Mouse (Mus musculus): ENCODE data around the gene Got2. TPM values are rescaled to one million over a fixed set of nuclear protein-coding genes. Genes with fewer than 3 reads are reported as not detected.
A peak's percentile ranks its signal among the peaks of the same experiment; 100 is the strongest.
"Not testable (repeated sequence)": the region's sequence is repeated elsewhere in the genome, so short reads cannot be mapped to it uniquely, and the experiment has no call there.

Gene Got2
- polyA plus RNA-seq, 1 experiment from 2014 or later, result 165 TPM

DNA sequence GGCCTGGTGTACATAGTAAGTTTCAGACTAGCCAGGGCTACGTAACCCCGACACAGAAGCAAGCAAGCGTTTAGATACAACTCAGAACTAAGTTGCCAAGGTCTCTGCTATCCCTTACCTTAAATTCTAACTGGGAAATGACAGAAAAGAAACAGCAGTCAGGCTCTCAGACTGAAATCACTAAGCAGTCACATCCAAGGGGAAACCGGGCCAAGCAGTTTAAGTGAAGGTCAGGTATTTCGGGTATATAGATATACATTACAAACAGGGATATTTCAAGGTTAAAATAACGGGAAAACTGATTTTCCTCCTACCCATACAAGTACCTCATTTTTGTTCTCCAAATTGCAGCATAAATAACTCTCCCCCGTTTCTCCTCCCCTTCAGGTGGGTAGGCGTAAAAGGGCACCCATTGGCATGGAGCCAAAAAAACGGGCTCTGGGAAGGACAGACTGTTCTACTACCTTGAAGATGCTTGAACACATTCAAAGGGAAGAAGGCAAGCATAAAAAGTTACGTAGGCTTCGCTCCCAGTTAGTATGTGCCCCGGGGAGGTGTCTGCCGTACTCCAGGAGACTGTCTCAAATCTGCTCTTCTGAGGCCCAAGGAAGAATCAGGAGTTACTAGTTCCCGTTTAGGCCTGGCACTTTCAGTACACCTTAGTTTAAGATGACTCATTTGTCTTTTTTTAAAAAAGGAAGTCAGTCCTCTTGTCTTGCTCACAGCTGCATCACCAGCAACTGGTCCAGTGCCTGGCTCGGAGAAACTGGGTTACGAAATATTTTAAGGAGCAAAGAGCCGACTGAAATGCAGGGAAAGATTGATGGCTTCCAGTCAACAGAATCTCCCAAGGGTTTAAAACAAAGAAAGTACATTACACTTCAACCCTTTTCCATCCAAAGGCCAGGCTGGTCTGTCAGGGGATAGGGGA, 1.4 kb downstream of the Got2 start:
- peaks cover 25% of the 10 kb centered on the region for H3K4me1 ChIP-seq (replicated peaks)
- no peaks in the 10 kb centered on the region for H3K36me3 ChIP-seq
- H3K4me3 ChIP-seq (replicated peaks), result peak overlapping the region; percentile 97
- no peaks in the 10 kb centered on the region for H3K27me3 ChIP-seq
- peak overlapping the region; percentile 90 for H3K9ac ChIP-seq (replicated peaks)
- peak overlapping the region; percentile 72 for H3K4me2 ChIP-seq (replicated peaks)
- 80% methylated on average over 17 of the region's 17 CpGs for WGBS
- no peaks in the 10 kb centered on the region for H3K9me3 ChIP-seq
- peak; percentile 0; the same call in 1 of the 2 replicates for ATAC-seq
- H3K27ac ChIP-seq, result peak overlapping the region; percentile 80; the same call in 1 of the 2 replicates

DNA sequence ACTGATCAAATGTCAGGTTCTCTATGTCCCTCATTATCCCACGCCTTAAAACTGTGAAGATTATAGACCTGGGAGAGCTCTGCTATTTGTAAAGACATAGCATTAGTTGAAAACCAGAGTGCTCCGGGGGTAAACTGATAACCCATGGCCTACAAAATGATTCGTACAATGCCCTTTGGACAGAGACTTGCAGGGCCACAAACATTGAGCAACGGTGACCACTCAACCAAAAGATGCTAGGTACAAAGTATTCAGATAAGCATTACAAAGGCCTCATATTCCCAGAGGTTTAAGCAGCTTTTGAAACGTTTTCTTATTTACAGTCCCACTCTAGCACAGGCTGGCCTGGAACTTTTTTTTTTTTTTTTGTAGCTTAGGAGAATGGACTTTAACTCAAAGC, 2.4 kb downstream of the Got2 start:
- ATAC-seq, result no peak
- H3K27me3 ChIP-seq, result no peaks in the 10 kb centered on the region
- no peak overlapping the region for H3K9ac ChIP-seq (replicated peaks)
- no peak overlapping the region for H3K27ac ChIP-seq
- WGBS, result 73% methylated on average over 5 of the region's 5 CpGs
- H3K4me3 ChIP-seq (replicated peaks), result no peak overlapping the region; the same call in 1 of the 2 replicates
- no peaks in the 10 kb centered on the region for H3K9me3 ChIP-seq
- peaks cover 25% of the 10 kb centered on the region for H3K4me1 ChIP-seq (replicated peaks)
- no peaks in the 10 kb centered on the region for H3K36me3 ChIP-seq
- peak overlapping the region; percentile 72; the same call in 1 of the 2 replicates for H3K4me2 ChIP-seq (replicated peaks)

DNA sequence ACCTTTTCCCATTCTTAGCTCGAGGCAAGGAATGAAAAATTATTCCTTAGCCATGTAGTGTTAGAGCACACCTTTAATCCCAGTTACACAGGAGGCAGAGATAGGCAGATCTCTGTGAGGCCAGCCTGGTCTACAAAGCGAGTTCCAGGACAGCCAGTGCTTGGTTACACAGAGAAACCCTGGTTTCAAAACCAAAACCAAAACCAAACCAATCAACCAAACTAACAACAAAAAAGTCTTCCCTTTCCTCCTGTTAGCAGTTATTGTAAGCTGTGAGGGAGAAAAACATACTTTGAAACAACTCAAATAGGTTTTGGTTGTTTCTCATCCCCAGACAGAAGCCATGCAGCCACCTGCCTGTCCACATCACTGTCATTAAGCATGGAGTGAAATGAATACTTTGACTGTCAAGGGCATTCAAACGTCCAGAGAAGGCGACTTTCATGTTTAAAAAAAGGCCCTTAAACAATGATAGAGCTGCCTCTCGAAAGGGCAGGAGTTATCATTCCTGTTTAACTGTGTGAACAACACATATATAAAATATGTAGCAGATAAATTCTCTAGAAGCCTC, 3.0 kb downstream of the Got2 start:
- WGBS, result 74% methylated on average over 5 of the region's 5 CpGs
- no peak overlapping the region for H3K4me3 ChIP-seq (replicated peaks)
- no peaks in the 10 kb centered on the region for H3K9me3 ChIP-seq
- no peaks in the 10 kb centered on the region for H3K36me3 ChIP-seq
- H3K4me1 ChIP-seq (replicated peaks), result peaks cover 25% of the 10 kb centered on the region
- no peaks in the 10 kb centered on the region for H3K27me3 ChIP-seq
- no peak for ATAC-seq
- H3K9ac ChIP-seq (replicated peaks), result no peak overlapping the region
- H3K27ac ChIP-seq, result no peak overlapping the region
- no peak overlapping the region for H3K4me2 ChIP-seq (replicated peaks)

DNA sequence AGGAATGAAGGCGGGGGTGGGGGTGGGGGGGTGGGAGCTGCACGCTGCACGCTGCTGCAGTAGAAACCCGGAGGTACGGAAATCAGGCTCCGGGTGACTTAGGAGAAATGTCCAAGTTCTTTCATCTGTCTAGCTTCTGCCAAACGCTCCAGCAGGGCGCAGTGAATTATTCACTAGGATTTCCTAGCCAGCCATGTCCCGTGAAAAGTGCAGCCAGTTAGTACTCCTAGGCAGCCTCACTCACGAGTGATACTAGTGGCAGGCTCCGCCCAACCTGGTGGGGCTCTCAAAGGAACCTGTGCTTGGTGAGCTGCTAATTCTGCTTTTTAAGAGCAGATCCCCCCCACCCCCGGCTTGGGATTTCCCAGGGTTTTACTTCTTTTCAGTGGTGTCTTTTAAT, 3.9 kb downstream of the Got2 start:
- Histone ChIP-seq H3K9ac (replicated peaks) (no peak overlapping the region), H3K4me2 (replicated peaks) (no peak overlapping the region), H3K4me3 (replicated peaks) (no peak overlapping the region), H3K27ac (no peak overlapping the region), H3K9me3 (no peaks in the 10 kb centered on the region), H3K4me1 (replicated peaks) (peaks cover 25% of the 10 kb centered on the region), H3K27me3 (no peaks in the 10 kb centered on the region), H3K36me3 (no peaks in the 10 kb centered on the region)
- WGBS, result 81% methylated on average over 12 of the region's 12 CpGs
- no peak for ATAC-seq

DNA sequence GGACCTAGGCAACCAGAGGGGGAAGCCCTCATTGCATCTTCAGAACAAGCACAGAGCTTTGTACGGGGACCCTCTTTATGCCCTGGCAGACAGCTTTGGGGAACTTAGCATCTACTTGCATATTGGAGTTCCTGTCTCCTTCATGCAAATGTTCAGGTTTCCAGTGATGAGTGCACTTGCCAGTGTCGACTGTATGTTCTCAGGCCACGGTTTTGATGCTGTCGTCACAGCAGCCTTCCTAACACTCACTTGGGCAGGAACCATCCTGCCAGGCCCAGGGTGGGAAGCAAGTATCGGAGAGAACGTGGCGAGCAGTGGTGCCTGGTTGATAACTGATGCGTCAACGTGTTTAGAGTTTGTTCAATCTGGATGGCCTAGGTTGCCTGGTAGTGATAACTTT, 6.2 kb downstream of the Got2 start:
- H3K4me3 ChIP-seq (replicated peaks), result no peak overlapping the region
- no peak overlapping the region for H3K9ac ChIP-seq (replicated peaks)
- peaks cover 5% of the 10 kb centered on the region for H3K36me3 ChIP-seq
- H3K27me3 ChIP-seq, result no peaks in the 10 kb centered on the region
- no peaks in the 10 kb centered on the region for H3K9me3 ChIP-seq
- H3K4me1 ChIP-seq (replicated peaks), result peaks cover 39% of the 10 kb centered on the region
- ATAC-seq, result no peak
- H3K4me2 ChIP-seq (replicated peaks), result no peak overlapping the region
- H3K27ac ChIP-seq, result no peak overlapping the region
- whole genome bisulfite sequencing, result 88% methylated on average over 9 of the region's 9 CpGs

DNA sequence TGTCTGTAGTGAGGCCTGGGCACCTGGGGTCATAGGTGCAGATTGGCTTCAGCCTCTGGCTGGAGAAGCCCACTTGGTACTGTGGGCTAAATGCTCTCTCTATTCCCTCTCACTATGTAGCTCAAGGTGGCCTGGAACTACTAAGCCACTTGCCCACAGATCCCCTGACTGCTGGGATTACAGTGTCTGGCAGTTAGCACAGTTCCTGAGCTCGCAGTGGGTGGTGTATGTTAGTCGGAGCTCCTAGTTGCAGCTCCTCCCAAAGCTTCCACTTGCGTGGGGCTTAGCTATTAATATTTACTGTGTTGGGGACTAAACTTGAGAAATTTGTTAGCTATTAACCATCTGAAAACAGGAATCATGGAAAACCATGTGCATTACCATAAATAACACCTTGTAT, 6.8 kb downstream of the Got2 start:
- H3K4me1 ChIP-seq (replicated peaks), result peaks cover 32% of the 10 kb centered on the region
- H3K27ac ChIP-seq, result no peak overlapping the region
- H3K9me3 ChIP-seq, result no peaks in the 10 kb centered on the region
- H3K4me3 ChIP-seq (replicated peaks), result no peak overlapping the region
- H3K27me3 ChIP-seq, result no peaks in the 10 kb centered on the region
- no peak overlapping the region for H3K9ac ChIP-seq (replicated peaks)
- H3K4me2 ChIP-seq (replicated peaks), result no peak overlapping the region
- H3K36me3 ChIP-seq, result peaks cover 11% of the 10 kb centered on the region
- no peak for ATAC-seq
- 98% methylated on average over 3 of the region's 3 CpGs for WGBS

DNA sequence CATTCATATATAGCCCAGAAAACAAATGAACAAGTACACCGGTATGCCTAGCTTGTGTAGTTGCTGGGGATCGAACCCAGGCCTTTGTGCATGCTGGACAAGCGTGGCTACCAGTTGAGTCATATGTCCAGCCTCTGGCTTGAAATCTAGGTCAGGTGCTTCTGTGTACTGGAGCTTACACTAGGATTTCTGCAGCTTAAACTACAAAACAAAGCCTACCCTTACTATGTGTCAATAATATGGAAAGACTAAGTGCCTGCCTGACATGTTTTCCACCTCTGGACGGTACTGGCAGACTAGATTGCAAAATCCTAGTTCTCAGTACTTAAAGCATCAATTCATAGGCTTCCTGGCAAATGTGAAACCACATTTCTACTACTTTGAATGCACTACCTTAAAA, 8.5 kb downstream of the Got2 start:
- Histone ChIP-seq H3K4me2 (replicated peaks) (no peak overlapping the region), H3K4me3 (replicated peaks) (no peak overlapping the region), H3K9me3 (no peaks in the 10 kb centered on the region), H3K9ac (replicated peaks) (no peak overlapping the region), H3K27ac (no peak overlapping the region), H3K27me3 (no peaks in the 10 kb centered on the region), H3K36me3 (peaks cover 26% of the 10 kb centered on the region), H3K4me1 (replicated peaks) (peaks cover 19% of the 10 kb centered on the region)
- 90% methylated on average over 4 of the region's 4 CpGs for WGBS
- no peak for ATAC-seq

DNA sequence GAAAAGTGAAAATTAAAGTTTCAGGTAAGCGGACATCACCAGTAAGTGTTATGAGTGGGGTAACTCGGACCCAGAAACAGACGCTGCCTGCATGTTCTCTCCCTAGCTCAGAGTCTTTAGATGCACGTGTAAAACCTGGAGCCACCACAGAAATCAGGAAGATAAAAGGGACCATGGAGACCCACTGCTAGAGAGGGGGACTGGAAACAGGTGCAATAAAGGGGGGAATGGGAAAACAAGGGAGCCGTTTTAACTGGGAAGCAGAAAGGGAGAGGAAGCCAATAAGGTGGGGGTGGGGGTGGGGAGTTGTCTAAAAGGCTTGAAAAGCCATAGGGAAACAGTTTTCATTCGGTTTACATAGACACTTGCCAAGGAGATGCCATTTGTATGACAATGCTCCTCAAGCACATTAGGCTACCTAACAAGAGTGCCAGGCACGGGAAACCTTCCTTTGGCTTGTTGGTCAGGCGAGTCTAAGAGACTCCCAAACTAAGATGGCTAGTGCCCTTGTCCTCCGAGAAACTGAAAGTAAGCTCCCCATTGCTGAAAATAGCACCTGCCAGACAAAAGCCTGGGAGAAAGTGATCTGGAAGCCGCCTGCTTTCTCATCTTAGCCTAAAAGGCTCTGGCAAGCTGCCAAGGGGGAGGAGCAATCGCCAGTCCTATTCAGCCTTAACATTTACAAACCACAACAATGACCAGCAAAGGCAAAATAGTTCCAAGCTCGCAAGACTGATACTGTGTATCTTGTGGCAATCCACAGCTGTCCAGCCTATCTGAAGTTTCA, 10.0 kb downstream of the Got2 start:
- H3K9ac ChIP-seq (replicated peaks), result peak overlapping the region; percentile 44
- 35% methylated on average over 12 of the region's 12 CpGs for WGBS

DNA sequence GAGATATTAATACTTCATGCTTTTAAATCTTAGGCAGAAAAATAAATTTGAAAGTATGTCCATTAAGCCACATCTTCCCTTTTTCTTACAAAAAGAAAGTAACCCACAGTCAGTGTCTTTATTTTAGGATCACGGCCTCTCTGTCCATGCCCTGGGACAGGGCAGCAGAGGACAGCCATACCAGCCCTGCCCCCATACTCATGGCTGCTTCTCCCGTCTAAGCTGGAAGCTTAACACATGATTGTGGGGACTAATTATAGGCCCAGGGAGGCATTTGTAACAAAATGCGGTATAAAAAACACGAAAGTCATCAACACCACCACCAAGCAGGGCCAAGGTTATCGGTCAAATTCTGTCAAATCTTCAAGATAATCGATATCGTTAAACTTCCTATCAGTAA, 13.1 kb downstream of the Got2 start:
- Histone ChIP-seq H3K27me3 (no peaks in the 10 kb centered on the region), H3K27ac (no peak overlapping the region), H3K9ac (replicated peaks) (no peak overlapping the region), H3K4me1 (replicated peaks) (peaks cover 17% of the 10 kb centered on the region), H3K4me3 (replicated peaks) (no peak overlapping the region), H3K36me3 (peaks cover 71% of the 10 kb centered on the region), H3K4me2 (replicated peaks) (no peak overlapping the region), H3K9me3 (0 out of 2 replicates have a peak, but pooled peaks cover 2% of the 10 kb centered on the region)
- 97% methylated on average over 7 of the region's 7 CpGs for WGBS
- ATAC-seq, result no peak

More for the DNA sequence above, 10.0 kb downstream of the Got2 start:
- Histone ChIP-seq H3K9me3 (0 out of 2 replicates have a peak, but pooled peaks cover 2% of the 10 kb centered on the region), H3K27me3 (no peaks in the 10 kb centered on the region), H3K4me2 (replicated peaks) (peak overlapping the region; percentile 44), H3K4me3 (replicated peaks) (peak overlapping the region; percentile 26), H3K27ac (peak overlapping the region; percentile 74), H3K36me3 (peaks cover 40% of the 10 kb centered on the region), H3K4me1 (replicated peaks) (peaks cover 17% of the 10 kb centered on the region)
- ATAC-seq, result peak; percentile 87

DNA sequence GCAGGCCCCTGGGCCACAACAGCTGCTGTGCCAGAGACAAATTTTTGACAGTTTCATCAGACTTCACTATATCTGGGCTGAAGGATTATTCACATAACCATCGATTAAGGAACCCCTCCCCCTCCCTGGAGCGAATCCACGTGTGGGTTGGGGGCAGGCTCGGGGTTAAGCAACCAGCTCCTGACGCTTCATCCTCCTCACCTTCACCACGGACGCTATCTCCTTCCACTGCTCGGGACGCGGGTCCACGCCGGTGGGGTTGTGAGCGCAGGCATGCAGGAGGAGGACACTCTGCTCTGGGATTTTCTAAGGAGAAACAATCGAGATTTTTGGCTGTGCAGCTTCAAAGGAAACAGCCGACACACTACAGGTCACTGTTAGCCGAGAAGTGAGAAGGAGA, 16.7 kb downstream of the Got2 start:
- Histone ChIP-seq H3K36me3 (peaks cover 97% of the 10 kb centered on the region), H3K9ac (replicated peaks) (no peak overlapping the region), H3K4me3 (replicated peaks) (no peak overlapping the region), H3K27me3 (no peaks in the 10 kb centered on the region), H3K4me1 (replicated peaks) (no peaks in the 10 kb centered on the region), H3K27ac (no peak overlapping the region), H3K4me2 (replicated peaks) (no peak overlapping the region), H3K9me3 (0 out of 2 replicates have a peak, but pooled peaks cover 2% of the 10 kb centered on the region)
- 92% methylated on average over 16 of the region's 16 CpGs for WGBS
- no peak for ATAC-seq

DNA sequence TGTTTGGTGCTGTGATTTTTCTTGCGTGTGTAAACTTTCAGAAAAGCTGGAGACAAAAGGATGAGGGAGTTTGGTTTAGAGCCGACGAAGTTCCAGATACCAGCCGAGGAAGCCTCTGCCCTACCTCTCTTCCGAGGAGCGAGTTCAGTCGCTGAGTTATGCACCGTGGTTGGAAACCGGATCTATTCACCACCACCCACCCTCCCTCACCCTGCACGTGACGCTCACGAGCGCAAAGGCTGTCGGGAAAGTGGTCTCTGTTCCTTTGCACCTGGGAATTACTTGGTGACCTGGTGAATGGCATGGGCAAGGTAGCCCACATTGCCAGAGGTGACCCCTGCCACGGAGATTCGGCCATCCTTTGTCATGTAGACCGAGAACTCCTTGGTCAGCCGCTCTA, 23.5 kb downstream of the Got2 start:
- not testable (repeated sequence) for ATAC-seq; H3K4me1 ChIP-seq (replicated peaks)
- WGBS, result 96% methylated on average over 18 of the region's 18 CpGs

More for the DNA sequence above, 23.5 kb downstream of the Got2 start:
- H3K36me3 ChIP-seq, result peaks cover 58% of the 10 kb centered on the region
- not testable (repeated sequence) for H3K27ac ChIP-seq; H3K27me3 ChIP-seq; H3K4me2 ChIP-seq (replicated peaks); H3K9me3 ChIP-seq; H3K4me3 ChIP-seq (replicated peaks); H3K9ac ChIP-seq (replicated peaks)

Measured in midbrain, embryonic 13.5 days (tissue).